Mouse (Mus musculus) frontal cortex, postnatal 10 days (tissue): ENCODE measurements around the gene Usp45.

Experiments
- DNase-seq, 2 experiments: peaks; one replicate each; pipeline ENCODE4 v3.0.0; 2022; ENCODE audit warnings: low spot score in 2 of 2, mixed read lengths in 1 of 2

The Usp45 gene

DNA sequence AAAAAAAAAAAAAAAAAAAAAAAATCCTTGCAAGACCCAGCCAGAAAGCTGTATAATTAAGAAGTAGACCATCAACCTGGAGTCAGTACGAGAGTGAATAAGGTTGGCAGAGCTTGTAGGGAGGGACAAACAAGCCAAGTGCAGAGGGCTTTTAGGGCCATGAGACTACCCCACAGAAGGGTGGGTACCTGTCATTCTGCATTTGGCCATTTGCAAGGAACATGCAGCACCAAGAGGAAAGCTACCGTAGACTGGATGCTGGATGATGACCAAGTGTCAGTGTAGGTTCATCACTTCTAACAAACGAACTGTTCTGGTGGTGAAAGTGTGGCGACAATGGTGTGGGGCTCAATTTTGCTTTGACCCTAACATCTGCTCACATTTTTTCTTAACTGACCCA lies 22.9 kb downstream of the Usp45 start:
- no peak for DNase-seq

DNA sequence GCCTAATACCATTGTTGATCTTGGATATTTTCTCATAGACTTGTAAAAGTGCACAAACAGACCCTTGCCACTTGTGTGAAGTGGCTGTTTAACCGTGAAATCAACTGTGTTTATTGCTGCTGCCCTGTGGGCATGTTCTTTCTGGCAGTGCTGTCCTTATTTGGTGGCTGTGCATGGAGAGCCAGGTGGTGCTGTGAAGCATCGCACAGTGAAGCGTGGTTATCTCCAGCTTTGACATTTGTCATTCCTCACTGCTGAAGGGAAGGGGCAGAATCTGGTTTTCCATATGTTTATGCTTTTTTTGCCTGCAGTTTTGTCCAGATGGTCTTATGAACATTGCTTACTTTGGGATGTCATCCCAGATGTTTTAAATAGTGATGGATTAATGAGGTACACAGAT lies 26.7 kb downstream of the Usp45 start:
- DNase-seq: no peak

DNA sequence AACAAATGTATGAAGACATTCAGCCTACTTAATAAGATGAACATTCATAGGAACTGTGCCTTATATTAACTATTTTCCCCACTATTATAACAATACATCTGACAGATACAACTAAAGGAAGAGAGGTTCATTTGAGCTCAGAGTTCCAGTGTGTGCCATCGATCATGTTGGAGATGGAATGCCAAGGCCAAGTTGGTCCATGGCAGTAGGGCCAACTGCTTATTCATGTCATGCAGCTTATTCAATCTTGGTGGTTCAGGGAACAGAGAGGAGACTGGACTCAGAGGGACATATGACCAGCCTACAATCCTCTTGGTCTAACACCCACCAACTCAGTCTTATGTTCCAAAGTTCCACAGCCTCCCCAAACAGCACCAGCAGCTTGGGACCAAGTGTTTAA lies 34.1 kb downstream of the Usp45 start:
- DNase-seq: no peak

DNA sequence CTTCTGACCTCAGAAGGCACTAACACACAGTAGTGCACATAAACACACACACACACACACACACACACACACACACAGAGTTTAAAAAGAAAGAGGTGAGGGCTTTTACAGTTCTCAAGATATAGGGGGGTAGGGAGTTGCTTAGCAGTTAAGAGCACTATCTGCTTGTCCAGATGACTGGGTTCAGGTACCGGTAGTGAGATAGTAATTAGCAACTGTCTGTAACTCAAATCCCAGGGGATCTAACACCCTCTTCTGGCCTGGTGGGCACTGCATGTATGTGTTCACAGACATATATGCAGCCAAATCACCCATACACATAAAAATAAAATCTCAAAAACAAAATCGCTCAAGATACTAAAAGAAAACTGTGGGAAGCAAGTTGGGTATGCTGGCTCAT lies 34.7 kb downstream of the Usp45 start:
- no peak for DNase-seq

DNA sequence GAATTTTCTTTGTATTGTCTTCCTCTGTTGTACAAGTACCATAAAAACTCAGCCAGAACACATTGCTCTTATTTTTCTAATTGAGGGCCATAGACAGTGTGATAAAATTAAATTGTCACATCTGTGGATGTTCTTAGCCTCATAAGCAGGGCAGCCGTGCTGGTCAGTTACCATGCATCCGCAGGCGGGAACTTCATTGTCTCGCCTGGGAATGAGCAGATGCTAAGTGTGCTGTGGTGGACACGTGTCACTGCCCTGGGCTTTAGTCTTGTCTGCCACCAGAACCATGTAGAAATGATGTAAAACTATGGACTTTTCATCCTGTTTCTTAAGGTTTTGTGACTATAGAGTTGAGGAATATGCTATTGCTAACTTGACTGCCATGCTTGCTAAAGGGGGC lies 40.2 kb downstream of the Usp45 start:
- no peak for DNase-seq

DNA sequence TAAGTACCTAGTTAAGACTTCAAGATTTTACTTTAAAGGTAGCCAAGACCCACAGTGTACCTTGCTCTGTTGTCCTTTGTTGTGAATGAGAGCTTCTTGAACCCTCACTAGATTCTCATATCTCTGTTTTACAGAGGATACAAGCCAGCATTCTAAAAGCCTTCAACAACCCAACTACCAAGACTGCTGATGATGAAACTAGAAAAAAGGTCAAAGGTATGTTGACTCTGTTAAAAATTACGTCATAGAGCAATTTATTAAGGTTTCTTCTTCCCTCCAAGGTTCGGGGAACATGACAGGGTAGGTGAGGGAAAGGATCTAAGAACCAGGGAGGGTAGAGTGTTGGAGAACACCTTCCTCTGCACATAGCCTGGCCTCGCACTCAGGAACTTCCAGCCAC lies 43.7 kb downstream of the Usp45 start:
- no peak for DNase-seq

DNA sequence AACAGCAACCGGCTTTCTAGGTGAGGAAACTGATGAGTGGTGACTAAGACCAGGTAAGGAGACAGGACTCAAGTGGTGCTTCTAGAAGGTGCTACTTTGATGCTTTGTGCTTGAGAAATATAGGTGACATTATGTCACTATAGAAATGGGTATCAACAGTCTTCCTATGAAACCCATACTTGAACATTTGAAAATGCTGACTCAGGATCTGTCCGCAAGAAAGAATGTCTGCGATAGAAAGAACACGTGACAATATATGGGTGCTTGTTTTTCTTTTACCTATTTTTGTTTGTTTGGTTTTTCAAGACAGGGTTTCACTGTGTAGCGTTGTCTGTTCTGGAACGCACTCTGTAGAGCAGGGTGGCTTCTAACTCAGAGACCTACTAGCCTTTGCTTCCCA lies 45.7 kb downstream of the Usp45 start:
- no peak for DNase-seq

DNA sequence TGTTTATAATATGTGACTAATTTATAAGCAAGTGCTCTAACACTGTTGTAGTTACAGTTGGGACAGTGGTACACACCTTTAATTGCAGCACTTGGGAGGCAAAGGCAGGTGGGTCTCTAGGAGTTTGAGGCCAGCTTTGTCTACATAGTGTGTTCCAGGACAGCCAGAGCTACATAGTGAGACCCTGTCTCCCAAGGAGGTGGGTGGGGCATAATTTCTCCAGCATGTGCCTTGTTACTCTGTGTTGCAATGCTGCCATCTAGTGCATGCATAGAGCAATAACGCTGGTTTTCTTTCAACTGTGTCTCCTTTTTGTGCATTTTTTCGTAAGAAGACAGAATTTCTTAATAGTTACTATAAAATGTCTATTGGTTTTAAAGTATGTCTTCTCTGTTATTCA lies 47.1 kb downstream of the Usp45 start:
- peak; percentile 18 to 32 for DNase-seq

DNA sequence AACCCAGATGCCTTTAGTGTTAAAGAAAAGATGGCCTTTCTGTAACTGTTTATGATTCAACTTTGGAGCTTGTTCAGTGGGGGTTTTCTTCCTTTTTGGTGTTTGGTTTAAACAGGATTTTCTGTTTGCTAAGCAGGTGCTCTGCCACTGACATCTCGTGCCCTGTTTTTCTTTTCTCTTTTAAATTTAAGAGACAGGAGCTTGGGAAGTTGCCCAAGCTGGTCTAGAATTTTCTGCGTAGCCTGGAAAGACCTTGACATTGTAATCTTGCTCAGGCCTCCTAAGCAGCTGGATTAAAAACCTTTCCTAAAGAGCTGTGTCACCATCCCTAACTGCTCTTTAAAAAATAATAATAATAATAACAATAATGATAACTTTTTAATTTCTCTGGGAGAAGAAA lies 59.7 kb downstream of the Usp45 start:
- DNase-seq: no peak

DNA sequence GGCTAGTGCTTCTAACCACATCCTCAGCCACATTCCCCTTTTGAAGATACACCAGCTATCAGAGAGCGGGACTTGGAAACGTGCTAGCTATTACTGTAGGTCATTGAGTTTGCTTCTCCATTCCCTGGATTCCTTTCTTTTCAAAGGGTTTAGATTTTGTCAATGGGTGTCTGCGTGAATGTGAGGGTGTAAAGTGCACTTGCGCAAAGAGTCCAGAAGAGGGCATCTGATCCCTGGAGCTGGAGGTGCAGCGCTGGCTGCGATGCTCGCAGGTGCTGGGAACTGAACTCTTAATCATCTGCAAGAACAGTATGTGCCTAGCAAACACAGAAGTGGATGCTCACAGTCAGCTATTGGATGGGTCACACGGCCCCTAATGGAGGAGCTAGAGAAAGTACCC lies 65.9 kb downstream of the Usp45 start:
- DNase-seq: no peak

DNA sequence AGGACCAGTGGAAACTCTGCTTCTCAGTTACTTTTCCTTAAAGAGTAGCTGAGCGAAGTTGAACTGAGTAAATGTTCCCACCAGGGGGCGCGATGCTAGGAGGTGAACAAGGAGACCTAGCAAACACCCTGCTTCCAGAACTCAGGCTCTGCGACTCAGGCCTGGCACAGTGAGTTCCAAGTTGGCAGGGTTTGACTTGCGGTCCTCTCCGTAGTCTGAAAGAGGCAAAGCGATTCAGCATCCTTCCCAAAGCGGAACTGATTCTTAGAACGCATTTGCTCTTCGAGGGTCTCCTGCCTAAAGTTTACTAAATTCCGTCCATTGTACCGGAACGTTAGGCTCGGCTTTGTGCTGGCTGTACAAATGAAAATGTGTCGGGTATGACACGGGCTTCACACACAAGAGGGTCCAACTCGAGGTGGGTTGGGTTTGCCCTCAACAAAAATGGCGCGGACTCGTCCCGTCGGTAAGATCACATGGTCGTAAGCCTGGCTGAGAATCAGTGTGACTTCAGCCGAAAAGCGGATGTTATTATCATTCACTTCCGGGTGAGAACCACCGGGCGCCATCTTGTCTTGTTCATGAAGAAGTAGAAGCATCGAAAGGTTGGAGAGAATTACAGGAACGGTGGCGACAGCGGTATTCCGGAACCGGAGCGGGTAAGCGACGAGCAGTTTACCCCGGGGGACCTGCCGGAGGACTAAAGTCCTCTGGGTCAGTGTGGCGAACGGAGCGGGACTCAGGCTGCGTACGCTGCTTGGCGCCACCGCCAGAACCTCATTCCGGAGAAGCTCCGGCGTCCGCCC lies 80.7 kb downstream of the Usp45 start, which contains the start of gene Pnisr:
TSS of gene Pnisr (plus strand) at position 103 of the 806 bp plus-strand sequence.
- DNase-seq: peak; percentile 91 to 93

DNA sequence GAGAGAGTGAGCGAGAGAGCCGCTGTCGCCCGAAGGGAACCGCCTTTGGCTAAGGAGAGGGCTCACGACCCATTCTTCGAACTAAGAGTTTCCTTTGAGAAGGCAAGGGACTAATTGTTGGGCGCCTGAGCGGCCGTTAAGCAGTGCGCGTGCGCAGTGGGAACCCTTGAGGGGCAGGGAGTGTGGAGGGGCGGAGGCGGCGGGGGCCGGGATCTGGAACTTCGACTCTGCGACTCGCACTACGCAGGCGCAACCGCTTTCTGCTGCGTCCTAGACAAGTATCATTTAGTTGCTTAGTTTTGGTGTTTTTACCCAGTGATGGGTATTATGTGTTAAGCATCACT lies 81.3 kb downstream of the Usp45 start:
- peak; percentile 78 to 88 for DNase-seq

DNA sequence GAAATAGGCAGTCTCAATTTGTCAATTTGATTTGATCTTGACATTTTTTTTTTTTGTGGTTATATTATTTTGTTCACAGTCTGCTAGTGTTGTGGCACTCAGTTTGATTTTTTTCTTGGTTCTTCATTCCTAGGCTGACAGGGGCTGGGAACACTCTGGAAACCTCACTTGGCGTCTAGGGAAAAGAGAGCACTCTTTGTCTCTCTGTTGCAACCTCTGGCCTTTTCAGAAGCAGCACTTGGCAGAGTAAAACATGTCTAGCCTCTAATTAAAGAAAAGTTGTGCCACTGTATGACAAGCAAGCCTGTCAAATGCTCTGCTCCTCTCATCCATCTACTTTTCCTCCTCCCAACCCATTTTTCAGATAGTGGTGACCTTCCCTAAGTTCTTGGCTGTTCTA lies 90.5 kb downstream of the Usp45 start:
- DNase-seq: no peak

DNA sequence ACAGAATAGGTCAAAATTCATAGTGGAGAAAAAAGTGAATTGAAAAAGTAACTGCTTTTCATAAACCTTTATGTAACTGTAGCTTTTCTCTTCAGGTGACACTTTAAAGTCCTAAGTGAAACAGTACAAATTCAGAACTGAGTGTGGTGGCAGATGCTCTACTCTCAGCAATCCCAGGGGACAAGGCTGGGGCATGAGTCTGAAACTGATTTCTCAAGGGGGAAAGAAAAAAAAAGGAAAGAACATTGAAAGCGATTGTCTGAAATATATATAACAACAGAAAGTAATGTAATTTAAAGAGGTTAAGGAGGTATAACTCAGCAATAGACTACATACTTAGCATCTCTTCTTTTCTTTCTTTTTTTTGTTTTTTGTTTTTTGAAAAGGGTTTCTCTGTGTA lies 98.3 kb downstream of the Usp45 start:
- no peak for DNase-seq

DNA sequence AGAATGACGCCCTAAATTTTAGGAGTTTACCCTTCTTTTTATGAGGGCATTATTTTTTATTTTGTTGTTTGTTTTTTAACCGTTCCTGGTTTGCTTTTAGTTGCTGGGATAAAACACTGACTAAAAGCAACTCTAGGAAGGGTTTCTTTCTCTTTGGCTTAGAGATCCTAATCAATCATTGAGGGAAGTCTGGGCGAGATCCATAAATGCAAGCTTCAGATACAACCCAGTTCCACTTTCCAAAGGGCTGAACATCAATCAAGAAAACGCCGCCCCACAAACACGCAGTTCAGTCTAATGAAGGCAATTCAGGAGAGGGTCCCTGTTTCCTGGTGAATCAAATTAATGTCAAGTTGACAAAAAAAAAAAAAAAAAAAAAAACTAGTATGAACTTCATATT lies 111.8 kb downstream of the Usp45 start:
- no peak for DNase-seq

DNA sequence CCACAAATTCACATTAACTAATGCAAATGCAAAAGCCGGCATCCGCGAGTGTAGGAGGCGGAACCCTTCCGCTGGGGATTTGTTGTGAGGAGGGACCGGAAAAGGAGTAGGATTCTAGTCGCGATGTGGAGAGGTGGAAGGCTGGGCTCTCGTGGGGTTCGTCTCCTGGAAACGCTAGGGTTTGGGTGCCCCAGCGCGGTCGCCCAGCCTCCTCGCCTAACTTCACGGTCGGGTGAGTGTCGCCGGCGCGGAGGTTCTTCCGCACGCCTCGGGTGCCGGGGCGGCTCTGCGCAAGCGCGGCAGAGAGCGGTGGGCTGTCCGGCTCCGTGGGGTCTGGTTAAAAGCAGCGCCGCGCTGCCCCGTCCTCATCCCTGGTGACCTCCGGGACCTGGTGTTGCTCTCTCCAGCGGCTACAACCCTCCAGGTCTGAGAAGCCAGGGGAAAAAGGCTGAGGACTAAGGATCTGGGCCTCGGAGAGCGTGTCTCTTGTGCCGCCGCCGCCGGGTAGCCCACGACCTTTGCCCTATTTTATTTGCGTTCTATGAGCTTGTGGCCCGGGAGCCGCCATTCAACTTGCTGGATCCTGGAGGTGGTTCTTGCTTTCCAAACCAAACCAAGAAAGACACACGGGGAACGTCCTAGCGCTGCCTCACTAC lies 112.7 kb downstream of the Usp45 start, which contains the start of gene Coq3:
TSS of gene Coq3 (plus strand) at position 109 of the 656 bp plus-strand sequence.
- peak; percentile 72 to 84 for DNase-seq

DNA sequence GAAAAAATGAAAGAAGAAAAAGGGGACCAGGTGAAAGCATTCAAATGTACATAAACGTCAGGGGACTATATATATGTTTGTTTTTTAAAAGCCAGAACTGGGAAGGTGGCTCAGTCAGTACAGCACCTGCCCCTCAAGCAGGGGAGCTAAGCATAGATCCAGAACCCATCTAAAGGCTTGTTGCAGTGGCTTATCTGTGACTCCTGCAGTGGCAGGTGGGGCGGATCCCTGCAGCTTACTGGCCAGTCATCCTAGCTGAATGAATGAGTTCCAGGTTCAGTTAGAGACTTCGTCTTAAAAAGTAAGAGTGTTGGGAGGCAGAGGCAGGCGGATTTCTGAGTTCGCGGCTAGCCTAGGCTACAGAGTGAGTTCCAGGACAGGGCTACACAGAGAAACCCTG lies 115.8 kb downstream of the Usp45 start:
- DNase-seq: no peak

DNA sequence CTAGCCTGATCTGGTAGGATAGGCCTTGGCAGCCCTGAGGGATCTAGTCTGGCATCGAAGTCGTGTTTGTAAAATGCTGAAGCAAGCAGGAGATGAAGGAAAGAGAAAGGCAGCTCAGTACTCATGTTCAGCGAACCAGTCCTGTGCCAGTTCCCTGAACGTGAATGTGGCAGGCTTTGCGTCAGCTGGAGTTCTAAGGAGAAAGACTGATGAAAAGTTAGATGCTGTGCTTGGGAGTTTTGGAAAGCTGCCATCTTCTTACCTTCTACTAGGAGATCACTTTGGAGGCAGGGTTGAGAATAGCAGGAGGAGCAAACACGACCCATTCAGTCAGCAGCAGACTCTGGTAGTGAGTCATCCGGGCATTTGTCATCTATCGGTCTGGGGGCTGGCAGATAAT lies 118.9 kb downstream of the Usp45 start:
- DNase-seq: no peak
